Mouse (Mus musculus) heart, postnatal 0 days (tissue): Measurements from ENCODE around the gene Map7. TPM values are rescaled to one million over a fixed set of nuclear protein-coding genes. Genes with fewer than 3 reads are reported as not detected.

ENCODE experiments used
- ATAC-seq: fragments of 200-750 bp; cut with Nextera tagmentation; 2 replicates; pipeline ENCODE4 v1.8.0; 2017; ENCODE audit warnings: low read depth, moderate number of reproducible peaks, moderate library complexity; ENCODE audit not compliant: insufficient read depth
- DNase-seq: peaks from one replicate; pipeline ENCODE4 v3.0.0-alpha.2; 2016; ENCODE audit warnings: low spot score
- H3K27ac ChIP-seq: fragments of 300-500 bp; sonication (generic); 2 replicates; pipeline ENCODE4 v1.5.1; 2014; ENCODE audit warnings: low read depth, mild to moderate bottlenecking
- H3K27me3 ChIP-seq: fragments of 300-500 bp; sonication (generic); 2 replicates; pipeline ENCODE4 v1.6.1; 2014; ENCODE audit warnings: low read length, mixed read lengths; ENCODE audit not compliant: control insufficient read depth, insufficient read depth
- H3K36me3 ChIP-seq: fragments of 300-500 bp; sonication (generic); replicated peaks from 2 replicates; pipeline ENCODE4 v1.6.1; 2014; ENCODE audit warnings: low read length, mixed read lengths; ENCODE audit not compliant: control insufficient read depth, insufficient read depth
- H3K4me1 ChIP-seq: fragments of 300-500 bp; sonication (generic); 2 replicates; pipeline ENCODE4 v1.6.1; 2014; ENCODE audit warnings: antibody characterized with exemption; ENCODE audit not compliant: control insufficient read depth, insufficient read depth
- H3K4me2 ChIP-seq: fragments of 300-500 bp; sonication (generic); 2 replicates; pipeline ENCODE4 v1.6.1; 2014; ENCODE audit warnings: low read depth, mild to moderate bottlenecking, low read length, moderate library complexity
- H3K4me3 ChIP-seq: fragments of 300-500 bp; sonication (generic); 2 replicates; pipeline ENCODE4 v1.5.1; 2014; ENCODE audit warnings: low read depth, low read length
- H3K9ac ChIP-seq: fragments of 300-500 bp; sonication (generic); replicated peaks from 2 replicates; pipeline ENCODE4 v1.6.1; 2014; ENCODE audit warnings: low read depth, low read length, mixed read lengths
- H3K9me3 ChIP-seq: fragments of 300-500 bp; sonication (generic); replicated peaks from 2 replicates; pipeline ENCODE4 v1.6.1; 2016; ENCODE audit warnings: low read length; ENCODE audit not compliant: control insufficient read depth
- CTCF ChIP-seq: IDR thresholded peaks from 2 replicates; pipeline ENCODE4 v1.5.1; 2016; ENCODE audit warnings: antibody characterized with exemption, control low read depth, low read depth
- EP300 ChIP-seq: IDR thresholded peaks from 2 replicates; pipeline ENCODE4 v1.6.1; 2016; ENCODE audit warnings: antibody characterized with exemption, low read depth
- WGBS: fragments of 180-500 bp; shearing (Covaris S2); extraction: QIAGEN DNeasy Blood & Tissue Kit; methylation state at CpG from one replicate; pipeline ENCODE4 v1.1.7; 2014; 5-methylcytosine and 5-hydroxymethylcytosine counted together
- polyA plus RNA-seq: library from polyadenylated mRNA; unstranded; fragments of >200 nt; fragmentation: Nextera tagmentation; extraction: Ambion mirVana; gene quantifications from 2 replicates; pipeline ENCODE4 v1.2.1, GENCODE M21; 2015
- total RNA-seq: library from RNA; depleted of rRNA; stranded (reverse); fragments of >200 nt; gene quantifications from 2 replicates; pipeline ENCODE4 v1.2.3, GENCODE M21; 2014; ENCODE audit warnings: low replicate concordance

Map7 gene
- total and polyA plus RNA-seq, 2 experiments from 2014 or later: 5.9 to 7.5 TPM

GRCm38 (mm10) chr10:20170605-20171088, 22.4 kb downstream of the Map7 start:
- Histone ChIP-seq H3K27me3 (no peaks in the 10 kb centered on the region), H3K36me3 (no peaks in the 10 kb centered on the region), H3K9me3 (no peaks in the 10 kb centered on the region), H3K27ac (no peak overlapping the region), H3K9ac (no peak overlapping the region), H3K4me1 (no peaks in the 10 kb centered on the region), H3K4me3 (peak overlapping the region; percentile 18), H3K4me2 (peak overlapping the region; percentile 45)
- DNase-seq (peak; percentile 91), ATAC-seq (peak; percentile 99)
- 57% methylated on average over 11 of the region's 11 CpGs for WGBS
- TF ChIP-seq EP300 (no peak), CTCF (peak; percentile 93)

- TF ChIP-seq CTCF: no peak
- TF ChIP-seq EP300: no peak
- no peaks in the 10 kb centered on the region for H3K4me1 ChIP-seq
- ATAC-seq: no peak
- H3K9me3 ChIP-seq: no peaks in the 10 kb centered on the region
- no peaks in the 10 kb centered on the region for H3K27me3 ChIP-seq
- 91% methylated on average over 12 of the region's 12 CpGs for WGBS
- no peak overlapping the region for H3K27ac ChIP-seq
- no peak overlapping the region for H3K9ac ChIP-seq
- H3K4me3 ChIP-seq: no peak overlapping the region
- H3K4me2 ChIP-seq: no peak overlapping the region
- H3K36me3 ChIP-seq: no peaks in the 10 kb centered on the region
- no peak for DNase-seq
Observed at GRCm38 (mm10) chr10:20171209-20171608, 22.9 kb downstream of the Map7 start.

- Histone ChIP-seq H3K9me3 (no peaks in the 10 kb centered on the region), H3K27ac (no peak overlapping the region), H3K4me2 (no peak overlapping the region), H3K36me3 (no peaks in the 10 kb centered on the region), H3K9ac (no peak overlapping the region), H3K4me1 (no peaks in the 10 kb centered on the region), H3K4me3 (no peak overlapping the region), H3K27me3 (no peaks in the 10 kb centered on the region)
- ATAC-seq: no peak
- DNase-seq: no peak
- TF ChIP-seq EP300 (no peak), CTCF (no peak)
- WGBS: 59% methylated on average over 4 of the region's 4 CpGs
Observed at GRCm38 (mm10) chr10:20171756-20172155, 23.5 kb downstream of the Map7 start.

GRCm38 (mm10) chr10:20173733-20174132, 25.5 kb downstream of the Map7 start:
- Histone ChIP-seq H3K4me2 (no peak overlapping the region), H3K9ac (no peak overlapping the region), H3K4me1 (0 out of 2 replicates have a peak, but pooled peaks cover under 1% of the 10 kb centered on the region), H3K9me3 (no peaks in the 10 kb centered on the region), H3K27me3 (no peaks in the 10 kb centered on the region), H3K36me3 (no peaks in the 10 kb centered on the region), H3K27ac (no peak overlapping the region), H3K4me3 (no peak overlapping the region)
- WGBS: 70% methylated on average over 4 of the region's 4 CpGs
- ATAC-seq (no peak), DNase-seq (no peak)
- no peak for TF ChIP-seq CTCF
- no peak for TF ChIP-seq EP300

- Histone ChIP-seq H3K36me3 (no peaks in the 10 kb centered on the region), H3K27ac (no peak overlapping the region), H3K4me2 (no peak overlapping the region), H3K4me3 (no peak overlapping the region), H3K9ac (no peak overlapping the region), H3K27me3 (no peaks in the 10 kb centered on the region), H3K9me3 (no peaks in the 10 kb centered on the region), H3K4me1 (peaks cover 5% of the 10 kb centered on the region; the same call in 1 of the 2 replicates)
- ATAC-seq (no peak), DNase-seq (no peak)
- no peak for TF ChIP-seq CTCF
- no peak for TF ChIP-seq EP300
- WGBS: 69% methylated on average over 7 of the region's 7 CpGs
Observed at GRCm38 (mm10) chr10:20176054-20176453, 27.8 kb downstream of the Map7 start.
